Mouse (Mus musculus): Measurements from ENCODE around the gene Atrip.
A peak's percentile ranks its signal among the peaks of the same experiment; 100 is the strongest.

DNA sequence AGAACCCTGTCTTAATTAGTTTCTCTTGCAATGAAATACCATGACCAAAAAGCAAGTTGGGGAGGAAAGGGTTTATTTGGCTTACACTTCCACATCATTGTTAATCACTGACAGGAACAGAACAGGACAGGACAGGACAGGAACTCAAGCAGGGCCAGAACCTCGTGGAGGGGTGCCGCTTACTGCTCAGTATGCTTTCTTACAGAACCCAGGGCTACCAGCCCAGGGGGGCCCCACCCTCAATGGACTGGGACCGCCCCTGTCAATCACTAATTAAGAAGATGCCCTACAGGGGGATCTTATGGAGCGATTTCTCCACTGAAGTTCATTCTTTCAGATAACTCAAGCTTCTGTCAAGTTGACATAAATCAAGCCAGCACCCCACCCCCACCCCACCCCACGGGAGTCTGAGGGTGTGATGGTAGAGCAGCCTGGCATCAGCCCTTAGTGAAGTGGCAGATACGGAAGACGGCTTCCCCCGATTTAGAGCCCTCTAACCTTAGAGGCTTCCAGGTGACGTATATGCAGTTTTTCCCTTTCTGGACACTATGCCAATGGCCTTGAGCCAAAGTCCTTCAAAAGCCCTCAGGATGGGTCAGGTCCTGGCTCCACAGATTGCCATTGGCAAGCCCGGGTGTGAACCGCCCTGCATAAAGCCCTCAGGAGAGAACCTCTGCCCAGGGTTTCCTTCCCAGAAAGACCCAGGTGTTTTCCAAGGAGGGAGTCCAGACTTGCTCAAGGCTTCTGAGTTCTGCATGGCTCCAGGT is 20.0 kb upstream of the Atrip start:
- TF ChIP-seq CTCF (IDR thresholded peaks at IDR 0.05; ENCODE audit: low read depth, low read length) (no peak), POLR2A (IDR thresholded peaks at IDR 0.05; ENCODE audit: extremely low read depth, insufficient read depth, low read length) (0 out of 2 replicates have a peak, but pooled peaks have one; percentile 33)

Data from liver, adult 2 months (tissue).